ENCODE assay signal across 16 mouse cellular contexts in the genomic region with DNA sequence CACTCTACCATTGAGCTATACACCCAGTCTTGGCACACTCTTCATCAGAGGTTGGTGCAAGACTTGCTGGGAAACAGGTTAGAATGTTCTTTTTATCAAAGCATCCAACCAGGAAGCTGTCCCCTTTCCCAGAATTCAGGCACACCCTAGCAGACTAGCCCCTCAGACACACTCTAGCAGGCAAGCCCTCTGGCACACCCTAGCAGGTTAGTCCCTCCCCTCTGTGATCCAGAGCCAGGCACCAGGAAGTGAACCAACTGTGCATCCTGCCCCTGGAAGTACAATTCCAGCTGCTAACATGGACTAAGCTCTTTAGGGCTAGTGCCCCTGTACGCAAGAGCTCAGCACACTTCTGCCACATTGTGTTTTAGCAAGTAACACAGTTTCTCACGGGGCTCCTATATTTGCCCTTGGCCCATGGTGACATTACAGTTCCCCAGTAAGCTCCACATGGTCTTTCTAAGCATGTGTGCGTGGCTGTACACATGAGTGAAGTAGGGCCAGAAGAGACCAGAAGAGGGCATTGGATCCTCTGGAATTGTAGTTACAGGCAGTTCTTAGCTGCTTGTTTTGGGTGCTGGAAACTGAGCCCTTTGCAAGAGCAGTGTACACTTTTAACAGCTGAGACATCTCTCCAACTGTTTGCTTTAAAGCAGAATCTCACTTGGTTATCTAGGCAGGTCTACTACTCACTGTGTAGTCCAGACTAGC.
"Had no signal": no experiment of that assay in that cellular context is flagged by ENCODE, and none has a peak within 500 bp of the region (broad histone marks: within the 10 kb centered on the region; RNA-seq: fewer than 3 reads in every experiment).

No protein-coding gene starts in this region.

- H3K36me3 ChIP-seq: limb, embryonic 12.5 days; limb, embryonic 15.5 days; liver, embryonic 12.5 days; liver, embryonic 15.5 days; midbrain, embryonic 10.5 days had no signal

- H3K27me3 ChIP-seq: limb, embryonic 12.5 days; limb, embryonic 15.5 days; liver, embryonic 12.5 days; liver, embryonic 15.5 days had no signal

- ATAC-seq: liver, embryonic 12.5 days had no signal

- H3K9ac ChIP-seq: limb, embryonic 12.5 days; limb, embryonic 15.5 days; liver, embryonic 12.5 days; liver, embryonic 15.5 days had no signal

- H3K27ac ChIP-seq: limb, embryonic 12.5 days; limb, embryonic 15.5 days; liver, embryonic 12.5 days; liver, embryonic 15.5 days; midbrain, embryonic 10.5 days had no signal

- DNase-seq: kidney, adult 11 months; kidney, adult 8-10 months; kidney, postnatal 14 days; kidney, postnatal 4 days; left cerebral cortex, postnatal 4 days; lung, adult 2 months; midbrain, embryonic 14.5 days; spleen, adult 18-20 months; thymus, adult 2 months; thymus, postnatal 14 days had no signal

- H3K4me1 ChIP-seq: limb, embryonic 12.5 days; limb, embryonic 15.5 days; liver, embryonic 12.5 days; liver, embryonic 15.5 days had no signal

- H3K4me2 ChIP-seq: limb, embryonic 12.5 days; limb, embryonic 15.5 days; liver, embryonic 12.5 days; liver, embryonic 15.5 days had no signal

- H3K9me3 ChIP-seq: limb, embryonic 12.5 days; limb, embryonic 15.5 days; liver, embryonic 12.5 days; liver, embryonic 15.5 days; midbrain, embryonic 10.5 days had no signal

- H3K4me3 ChIP-seq: limb, embryonic 12.5 days; limb, embryonic 15.5 days; liver, embryonic 12.5 days; liver, embryonic 15.5 days; megakaryocyte, embryonic 14.5 days; midbrain, embryonic 10.5 days had no signal
